Mouse (Mus musculus) liver, adult 2 months (tissue): Measurements from ENCODE around the gene Csnk2b.

ENCODE experiments used
- CTCF ChIP-seq: fragments of 200-500 bp; IDR thresholded peaks from 2 replicates; pipeline ENCODE4 v1.5.1; 2011; ENCODE audit warnings: low read depth, low read length, control low read depth
- POLR2A ChIP-seq: fragments of 200-500 bp; IDR thresholded peaks from 2 replicates; pipeline ENCODE4 v1.6.1; 2011; ENCODE audit warnings: low read length, control low read depth; ENCODE audit not compliant: insufficient read depth; ENCODE audit errors: extremely low read depth

- TF ChIP-seq CTCF (peak; percentile 68), POLR2A (no peak)
Measured at GRCm38 (mm10) chr17:35077786-35078233, 44.0 kb downstream of the Csnk2b start, which contains the start of gene Ly6g6d.
